Mouse (Mus musculus) CH12.LX (cell line): ENCODE measurements at regions not wholly inside any gene's neighbourhood (a gene's known extent, or its start where the extent isn't known, plus 50 kb on each side); places are given as distances from the start of the nearest gene placed in this dataset.

Source experiments
- DNase-seq: peaks from one replicate; pipeline ENCODE4 v3.0.0-alpha.2; 2013; ENCODE audit errors: extremely low read depth
- H3K27ac ChIP-seq: 2 replicates; pipeline ENCODE4 v1.5.1; 2012; ENCODE audit warnings: low read depth, mild to moderate bottlenecking, control low read depth, moderate library complexity; ENCODE audit not compliant: insufficient read depth
- H3K27me3 ChIP-seq: replicated peaks from 2 replicates; pipeline ENCODE3; 2012; ENCODE audit warnings: inconsistent platforms
- H3K36me3 ChIP-seq, 2 experiments: replicated peaks in 1 of 2; 2 replicates each; pipeline versions ENCODE3 to v1.6.1; 2012; ENCODE audit warnings: inconsistent platforms in 1 of 2, low read length in 1 of 2, mild to moderate bottlenecking in 1 of 2, mixed read lengths in 1 of 2, moderate library complexity in 1 of 2; ENCODE audit not compliant: control insufficient read depth in 1 of 2, insufficient read depth in 1 of 2
- H3K4me1 ChIP-seq, 2 experiments: 2 replicates each; pipeline ENCODE4 v1.6.1; 2012; ENCODE audit warnings: inconsistent platforms in 1 of 2, moderate library complexity in 1 of 2; ENCODE audit not compliant: insufficient read depth in 2 of 2, control insufficient read depth in 1 of 2
- H3K4me2 ChIP-seq: 2 replicates; pipeline ENCODE4 v1.6.1; 2012; ENCODE audit warnings: low read depth, mild to moderate bottlenecking, control low read depth; ENCODE audit not compliant: poor library complexity, insufficient read depth, severe bottlenecking
- H3K4me3 ChIP-seq, 3 experiments: fragments of 150-350 bp in 1 of 3; sonication (generic) in 1 of 3; replicated peaks in 1 of 3; 2 replicates each; pipeline versions ENCODE3 to v1.5.1; 2011 to 2012; ENCODE audit warnings: low read depth in 2 of 3, low read length in 2 of 3, mild to moderate bottlenecking in 2 of 3, moderate library complexity in 2 of 3, control low read depth in 1 of 3, improper control_type of control experiment in 1 of 3, inconsistent platforms in 1 of 3, mixed read lengths in 1 of 3; ENCODE audit not compliant: poor library complexity in 1 of 3
- H3K79me2 ChIP-seq: replicated peaks from 2 replicates; pipeline ENCODE4 v1.6.1; 2012; ENCODE audit warnings: mild to moderate bottlenecking, moderate library complexity; ENCODE audit not compliant: control insufficient read depth, poor library complexity, insufficient read depth, severe bottlenecking; ENCODE audit errors: extremely low read depth
- H3K9ac ChIP-seq: 2 replicates; pipeline ENCODE4 v1.6.1; 2012; ENCODE audit warnings: low read depth, mild to moderate bottlenecking, control low read depth, moderate library complexity; ENCODE audit not compliant: insufficient read depth
- H3K9me3 ChIP-seq: replicated peaks from 2 replicates; pipeline ENCODE3; 2012; ENCODE audit warnings: low read length, inconsistent platforms, mixed read lengths
- BHLHE40 ChIP-seq: IDR thresholded peaks from 2 replicates; pipeline ENCODE4 v1.6.1; 2011; ENCODE audit warnings: mild to moderate bottlenecking, low read depth, low read length, improper control_type of control experiment
- CHD1 ChIP-seq: IDR thresholded peaks from 2 replicates; pipeline ENCODE4 v1.6.1; 2012; ENCODE audit warnings: low read depth, low read length, improper control_type of control experiment, inconsistent platforms
- CHD2 ChIP-seq: IDR thresholded peaks from 2 replicates; pipeline ENCODE4 v1.6.1; 2011; ENCODE audit warnings: low read length, improper control_type of control experiment
- CTCF ChIP-seq, 2 experiments: IDR thresholded peaks in 1 of 2; conservative IDR thresholded peaks in 1 of 2; 2 replicates each; pipeline ENCODE4 v1.5.1; 2011 to 2012; ENCODE audit warnings: low read depth in 2 of 2, low read length in 2 of 2, improper control_type of control experiment in 1 of 2, inconsistent platforms in 1 of 2, mild to moderate bottlenecking in 1 of 2, moderate library complexity in 1 of 2
- E2F4 ChIP-seq: IDR thresholded peaks from 2 replicates; pipeline ENCODE4 v1.6.1; 2011; ENCODE audit warnings: low read depth, low read length, improper control_type of control experiment; ENCODE audit not compliant: insufficient replicate concordance
- ELF1 ChIP-seq: IDR thresholded peaks from 2 replicates; pipeline ENCODE4 v1.6.1; 2014; ENCODE audit warnings: low read depth, mild to moderate bottlenecking, inconsistent platforms, low read length, improper control_type of control experiment
- EP300 ChIP-seq: IDR thresholded peaks from 2 replicates; pipeline ENCODE4 v1.6.1; 2011; ENCODE audit warnings: low read length, improper control_type of control experiment
- ETS1 ChIP-seq: conservative IDR thresholded peaks from 2 replicates; pipeline ENCODE4 v1.6.1; 2012; ENCODE audit warnings: low read depth, mild to moderate bottlenecking, inconsistent platforms, low read length, improper control_type of control experiment, moderate library complexity
- GABPA ChIP-seq: IDR thresholded peaks from 2 replicates; pipeline ENCODE4 v1.6.1; 2012; ENCODE audit warnings: low read depth, low read length, improper control_type of control experiment, inconsistent platforms; ENCODE audit not compliant: insufficient replicate concordance
- HCFC1 ChIP-seq: IDR thresholded peaks from 2 replicates; pipeline ENCODE4 v1.6.1; 2012; ENCODE audit warnings: low read depth, mild to moderate bottlenecking, inconsistent platforms, low read length, improper control_type of control experiment
- IRF4 ChIP-seq: IDR thresholded peaks from 2 replicates; pipeline ENCODE4 v1.6.1; 2014; ENCODE audit warnings: low read depth, mild to moderate bottlenecking, inconsistent platforms, low read length, improper control_type of control experiment
- JUN ChIP-seq: IDR thresholded peaks from 2 replicates; pipeline ENCODE4 v1.6.1; 2011; ENCODE audit warnings: low read depth, mild to moderate bottlenecking, low read length, improper control_type of control experiment, moderate library complexity; ENCODE audit not compliant: insufficient read depth
- JUND ChIP-seq: conservative IDR thresholded peaks from 2 replicates; pipeline ENCODE4 v1.6.1; 2011; ENCODE audit warnings: low read depth, low read length, improper control_type of control experiment
- KAT2A ChIP-seq: IDR thresholded peaks from 2 replicates; pipeline ENCODE4 v1.6.1; 2012; ENCODE audit warnings: low read length, improper control_type of control experiment, inconsistent platforms; ENCODE audit not compliant: insufficient replicate concordance
- MAFK ChIP-seq: IDR thresholded peaks from 2 replicates; pipeline ENCODE4 v1.6.1; 2011; ENCODE audit warnings: low read length, improper control_type of control experiment; ENCODE audit not compliant: insufficient replicate concordance
- MAX ChIP-seq: IDR thresholded peaks from 2 replicates; pipeline ENCODE4 v1.6.1; 2011; ENCODE audit warnings: low read length, improper control_type of control experiment
- MAZ ChIP-seq: IDR thresholded peaks from 2 replicates; pipeline ENCODE4 v1.6.1; 2012; ENCODE audit warnings: low read depth, mild to moderate bottlenecking, inconsistent platforms, low read length, improper control_type of control experiment, moderate library complexity
- MEF2A ChIP-seq: IDR thresholded peaks from 2 replicates; pipeline ENCODE4 v1.6.1; 2014; ENCODE audit warnings: low read depth, mild to moderate bottlenecking, inconsistent platforms, low read length, improper control_type of control experiment, borderline replicate concordance
- MXI1 ChIP-seq: IDR thresholded peaks from 2 replicates; pipeline ENCODE4 v1.6.1; 2011; ENCODE audit warnings: mild to moderate bottlenecking, low read depth, low read length, improper control_type of control experiment
- MYC ChIP-seq: IDR thresholded peaks from 2 replicates; pipeline ENCODE4 v1.6.1; 2011; ENCODE audit warnings: low read depth, mild to moderate bottlenecking, improper control_type of control experiment, low read length
- NELFE ChIP-seq: IDR thresholded peaks from 2 replicates; pipeline ENCODE4 v1.6.1; 2011; ENCODE audit warnings: low read depth, low read length, improper control_type of control experiment
- NRF1 ChIP-seq: IDR thresholded peaks from 2 replicates; pipeline ENCODE4 v1.6.1; 2014; ENCODE audit warnings: low read depth, mild to moderate bottlenecking, inconsistent platforms, low read length, improper control_type of control experiment, moderate library complexity
- PAX5 ChIP-seq: IDR thresholded peaks from 2 replicates; pipeline ENCODE4 v1.6.1; 2012; ENCODE audit warnings: low read length, inconsistent platforms, mixed read lengths
- POLR2A ChIP-seq: IDR thresholded peaks from 2 replicates; pipeline ENCODE4 v1.6.1; 2011; ENCODE audit warnings: low read depth, mild to moderate bottlenecking, improper control_type of control experiment, low read length
- POLR2AphosphoS2 ChIP-seq: IDR thresholded peaks from 2 replicates; pipeline ENCODE4 v1.6.1; 2011; ENCODE audit warnings: low read depth, low read length, improper control_type of control experiment
- RAD21 ChIP-seq: IDR thresholded peaks from 2 replicates; pipeline ENCODE4 v1.6.1; 2011; ENCODE audit warnings: low read depth, mild to moderate bottlenecking, low read length, improper control_type of control experiment, moderate library complexity
- RCOR1 ChIP-seq: conservative IDR thresholded peaks from 2 replicates; pipeline ENCODE4 v1.6.1; 2012; ENCODE audit warnings: low read depth, mild to moderate bottlenecking, inconsistent platforms, low read length, improper control_type of control experiment
- SIN3A ChIP-seq: IDR thresholded peaks from 2 replicates; pipeline ENCODE4 v1.6.1; 2012; ENCODE audit warnings: low read length, improper control_type of control experiment, inconsistent platforms
- SMC3 ChIP-seq: IDR thresholded peaks from 2 replicates; pipeline ENCODE4 v1.6.1; 2011; ENCODE audit warnings: low read depth, low read length, improper control_type of control experiment
- TBP ChIP-seq: conservative IDR thresholded peaks from 2 replicates; pipeline ENCODE4 v1.6.1; 2011; ENCODE audit warnings: low read depth, low read length, improper control_type of control experiment
- TCF12 ChIP-seq: IDR thresholded peaks from 2 replicates; pipeline ENCODE4 v1.6.1; 2014; ENCODE audit warnings: low read depth, mild to moderate bottlenecking, inconsistent platforms, low read length, improper control_type of control experiment
- UBTF ChIP-seq: IDR thresholded peaks from 2 replicates; pipeline ENCODE4 v1.6.1; 2012; ENCODE audit warnings: low read depth, mild to moderate bottlenecking, inconsistent platforms, low read length, improper control_type of control experiment, moderate library complexity
- USF1 ChIP-seq: IDR thresholded peaks from 2 replicates; pipeline ENCODE4 v1.6.1; 2014; ENCODE audit warnings: low read depth, mild to moderate bottlenecking, inconsistent platforms, low read length, improper control_type of control experiment
- USF2 ChIP-seq: conservative IDR thresholded peaks from 2 replicates; pipeline ENCODE4 v1.6.1; 2011; ENCODE audit warnings: low read depth, low read length, improper control_type of control experiment
- ZC3H11A ChIP-seq: IDR thresholded peaks from 2 replicates; pipeline ENCODE4 v1.6.1; 2012; ENCODE audit warnings: low read depth, mild to moderate bottlenecking, inconsistent platforms, low read length, improper control_type of control experiment
- ZKSCAN1 ChIP-seq: IDR thresholded peaks from 2 replicates; pipeline ENCODE4 v1.6.1; 2012; ENCODE audit warnings: low read depth, inconsistent platforms, low read length, improper control_type of control experiment, borderline replicate concordance
- ZMIZ1 ChIP-seq: IDR thresholded peaks from 2 replicates; pipeline ENCODE4 v1.6.1; 2012; ENCODE audit warnings: low read depth, mild to moderate bottlenecking, inconsistent platforms, low read length, improper control_type of control experiment
- ZNF384 ChIP-seq: IDR thresholded peaks from 2 replicates; pipeline ENCODE4 v1.6.1; 2012; ENCODE audit warnings: low read depth, low read length, improper control_type of control experiment, inconsistent platforms
- dilution Hi-C: fragments of 300-500 bp; cut with MboI; formaldehyde crosslinking; loops from 2 replicates; pipeline ENCODE4 v1.14.3; 2020; ENCODE audit warnings: low sequenced_read_pairs; ENCODE audit not compliant: extremely low pct_unique_long_range_greater_than_20kb, extremely low pct_ligation_motif_present
- in situ Hi-C: fragments of 300-500 bp; cut with MboI; formaldehyde crosslinking; loops from 3 replicates; pipeline ENCODE4 v1.14.3; 2019; ENCODE audit warnings: low sequenced_read_pairs, low pct_ligation_motif_present, low pct_unique_long_range_greater_than_20kb, mixed read lengths

DNA sequence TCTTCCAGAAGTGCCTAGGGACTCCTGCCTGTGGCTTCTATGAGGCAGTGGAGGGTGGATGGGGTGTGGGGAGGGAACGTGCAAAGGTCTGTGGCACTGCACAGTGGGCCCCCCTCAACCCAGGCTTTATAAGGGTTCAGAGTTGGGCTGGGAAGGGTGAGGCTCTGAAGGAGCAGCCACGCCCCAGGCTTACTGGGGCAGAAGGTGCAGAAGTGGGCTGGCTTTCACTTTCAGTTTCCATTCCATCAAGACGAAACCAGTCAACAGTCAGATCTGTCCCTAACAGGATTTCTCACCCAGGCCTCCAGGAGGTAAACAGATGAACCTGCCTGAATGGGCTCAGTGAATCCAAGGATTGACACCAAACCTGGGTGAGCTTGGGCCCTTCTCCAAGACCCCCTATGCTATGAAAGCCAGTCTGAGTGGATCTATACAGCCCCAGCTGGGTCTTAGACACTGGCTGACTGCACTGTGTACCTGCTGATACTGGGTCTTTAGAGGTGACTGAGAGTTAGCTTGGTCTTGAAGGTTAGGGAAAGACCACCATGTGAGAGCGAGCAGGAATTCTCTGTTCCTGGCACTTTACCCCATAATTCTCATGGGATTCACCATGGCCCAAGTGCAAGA is 93.9 kb upstream of the Ccnd2 start:
- H3K9ac ChIP-seq, result peak overlapping the region; percentile 45
- peaks cover 45 to 72% of the 10 kb centered on the region in 2 experiments for H3K4me1 ChIP-seq
- peak; percentile 91 for DNase-seq
- H3K27me3 ChIP-seq, result no peaks in the 10 kb centered on the region
- peak overlapping the region; percentile 78 for H3K4me2 ChIP-seq
- dilution Hi-C loops, result no loop called here
- no peaks in the 10 kb centered on the region for H3K79me2 ChIP-seq
- H3K27ac ChIP-seq, result peak overlapping the region; percentile 72
- peak overlapping the region; percentile 27 to 44 (median 43) for H3K4me3 ChIP-seq
- TF ChIP-seq MEF2A (peak; percentile 90), SIN3A (no peak), IRF4 (peak; percentile 99), ETS1 (peak; percentile 98), BHLHE40 (peak; percentile 86), MAZ (peak; percentile 88), POLR2A (peak; percentile 42), ZMIZ1 (no peak; the same call in 1 of the 2 replicates), CHD1 (no peak; the same call in 1 of the 2 replicates), SMC3 (peak; percentile 13), ZC3H11A (no peak), JUN (peak; percentile 78), USF2 (no peak), CTCF (conservative IDR thresholded peaks at IDR 0.05 in 1 of 2, IDR thresholded peaks at IDR 0.05 in 1 of 2; ENCODE audit: low read depth in 2 of 2, low read length in 2 of 2) (no peak), HCFC1 (peak; percentile 45), ZNF384 (peak; percentile 47), MAX (peak; percentile 47; the same call in 1 of the 2 replicates), CHD2 (peak; percentile 84), UBTF (no peak), MYC (0 out of 2 replicates have a peak, but pooled peaks have one; percentile 63), TBP (0 out of 2 replicates have a peak, but pooled peaks have one; percentile 34), KAT2A (no peak), E2F4 (no peak), MXI1 (0 out of 2 replicates have a peak, but pooled peaks have one; percentile 22), PAX5 (no peak), USF1 (no peak), GABPA (no peak), EP300 (peak; percentile 98), JUND (peak; percentile 78), RCOR1 (peak; percentile 95), TCF12 (peak; percentile 97), NRF1 (0 out of 2 replicates have a peak, but pooled peaks have one; percentile 39), NELFE (no peak), MAFK (peak; percentile 62; the same call in 1 of the 2 replicates), ZKSCAN1 (no peak), RAD21 (no peak; the same call in 1 of the 2 replicates), ELF1 (0 out of 2 replicates have a peak, but pooled peaks have one; percentile 16), POLR2AphosphoS2 (no peak)
- peaks cover 4% of the 10 kb centered on the region for H3K9me3 ChIP-seq
- in situ Hi-C loops, result no loop called here
- H3K36me3 ChIP-seq, result no peaks in the 10 kb centered on the region
